8 mouse cellular contexts compared by ENCODE assay signal in the genomic region with DNA sequence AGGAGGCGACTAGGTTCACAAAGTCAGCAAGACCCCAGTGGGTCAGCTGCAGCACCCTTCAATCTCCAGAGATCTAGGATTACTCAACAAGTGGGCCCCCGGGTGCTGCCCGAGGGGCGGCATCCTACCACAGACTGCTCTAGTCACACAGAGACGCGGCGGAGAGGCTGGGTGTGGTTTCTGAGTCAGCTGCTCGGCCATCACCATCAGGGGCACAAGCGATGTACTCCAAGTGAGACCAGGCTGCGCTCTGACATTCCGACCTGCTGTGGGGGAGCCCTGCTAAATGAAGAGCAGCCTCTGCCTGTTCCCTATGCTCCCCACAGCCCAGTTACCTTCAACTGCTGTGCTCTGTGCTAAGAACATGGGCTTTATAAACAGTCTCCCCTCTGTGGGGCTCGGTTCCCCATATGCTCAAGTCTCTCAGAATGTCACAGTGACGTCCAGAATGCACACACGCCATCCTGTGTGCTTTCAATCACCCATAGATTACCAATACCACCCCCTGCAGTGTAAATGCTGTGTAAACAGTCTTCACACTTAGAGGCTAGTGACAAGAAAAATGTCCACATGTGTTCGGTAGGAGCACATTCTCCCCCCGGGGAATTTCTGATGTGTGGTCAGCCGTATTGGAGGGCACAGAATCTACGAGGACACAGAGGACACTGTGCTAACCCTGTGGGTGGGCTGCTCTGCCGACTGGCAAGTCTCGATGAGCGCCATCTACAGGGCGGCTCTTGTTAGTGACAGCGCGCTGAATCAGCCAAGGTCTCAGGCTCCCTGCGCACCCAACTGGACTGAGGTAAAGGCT. TPM values are rescaled to one million over a fixed set of nuclear protein-coding genes. Genes with fewer than 3 reads are reported as not detected.
A peak's percentile ranks its signal among the peaks of the same experiment; 100 is the strongest.
DNase-seq lines count a peak whose midpoint lies in the region; ATAC-seq and TF ChIP-seq lines count a peak whose summit lies in the region.

No protein-coding gene starts in this region.

- no peaks in the 10 kb centered on the region for H3K36me3 ChIP-seq in heart, embryonic 13.5 days
- H3K36me3 ChIP-seq in kidney, embryonic 16.5 days (ENCODE audit: insufficient read depth, low read length), result no peaks in the 10 kb centered on the region
- no peaks in the 10 kb centered on the region for H3K36me3 ChIP-seq in neural tube, embryonic 15.5 days
- H3K36me3 ChIP-seq in thymus, adult 2 months (ENCODE audit: control insufficient read depth, insufficient read depth, low read length), result no peaks in the 10 kb centered on the region

- DNase-seq in CD4-positive, CD25-positive, alpha-beta regulatory T cell, adult 2 months (ENCODE audit: low read depth, low spot score), result peak; percentile 87
- peak; percentile 90 for DNase-seq in adrenal gland, adult 2 months
- peak; percentile 73 for DNase-seq in embryo, embryonic 9.5 days (ENCODE audit: extremely low spot score)
- DNase-seq in lung, adult 18-20 months, result peak; percentile 42 to 61
- DNase-seq in thymus, adult 2 months, result peak; percentile 74

- TF ChIP-seq POLR2A in thymus, adult 2 months (IDR thresholded peaks at IDR 0.05; ENCODE audit: control insufficient read depth, extremely low read depth, insufficient read depth, low read length, poor library complexity), result no peak

- 0 out of 2 replicates have a peak overlapping the region, but pooled peaks have one; percentile 1 for H3K4me2 ChIP-seq in heart, embryonic 13.5 days
- no peak overlapping the region for H3K4me2 ChIP-seq in kidney, embryonic 16.5 days (replicated peaks; ENCODE audit: low read depth, low read length)
- no peak overlapping the region; the same call in 1 of the 2 replicates for H3K4me2 ChIP-seq in neural tube, embryonic 15.5 days

- H3K4me3 ChIP-seq in heart, embryonic 13.5 days, result no peak overlapping the region
- no peak overlapping the region for H3K4me3 ChIP-seq in kidney, embryonic 16.5 days (ENCODE audit: low read length)
- no peak overlapping the region for H3K4me3 ChIP-seq in neural tube, embryonic 15.5 days (replicated peaks)
- no peak overlapping the region for H3K4me3 ChIP-seq in thymus, adult 2 months (ENCODE audit: control insufficient read depth, insufficient read depth, low read length)

- no peaks in the 10 kb centered on the region for H3K9me3 ChIP-seq in heart, embryonic 13.5 days
- H3K9me3 ChIP-seq in kidney, embryonic 16.5 days (ENCODE audit: low read length), result no peaks in the 10 kb centered on the region
- H3K9me3 ChIP-seq in neural tube, embryonic 15.5 days (replicated peaks), result no peaks in the 10 kb centered on the region

- H3K27ac ChIP-seq in heart, embryonic 13.5 days (replicated peaks), result no peak overlapping the region
- H3K27ac ChIP-seq in kidney, embryonic 16.5 days (ENCODE audit: low read length), result no peak overlapping the region
- H3K27ac ChIP-seq in neural tube, embryonic 15.5 days (replicated peaks), result 0 out of 2 replicates have a peak overlapping the region, but pooled peaks have one; percentile 7
- H3K27ac ChIP-seq in thymus, adult 2 months (ENCODE audit: control insufficient read depth, insufficient read depth, low read length), result no peak overlapping the region

- TF ChIP-seq CTCF in thymus, adult 2 months (IDR thresholded peaks at IDR 0.05; ENCODE audit: borderline replicate concordance, control insufficient read depth, extremely low read depth, insufficient read depth, low read length, poor library complexity), result peak; percentile 78

- peaks cover 38% of the 10 kb centered on the region for H3K4me1 ChIP-seq in heart, embryonic 13.5 days
- peaks cover 31% of the 10 kb centered on the region for H3K4me1 ChIP-seq in kidney, embryonic 16.5 days (ENCODE audit: insufficient read depth, low read length)
- H3K4me1 ChIP-seq in neural tube, embryonic 15.5 days, result peaks cover 59% of the 10 kb centered on the region
- peaks cover 15% of the 10 kb centered on the region for H3K4me1 ChIP-seq in thymus, adult 2 months (replicated peaks; ENCODE audit: control insufficient read depth, insufficient read depth, low read length)

- 0 out of 2 replicates have a peak, but pooled peaks cover 5% of the 10 kb centered on the region for H3K27me3 ChIP-seq in heart, embryonic 13.5 days (replicated peaks)
- no peaks in the 10 kb centered on the region for H3K27me3 ChIP-seq in kidney, embryonic 16.5 days (ENCODE audit: insufficient read depth, low read length)
- no peaks in the 10 kb centered on the region for H3K27me3 ChIP-seq in neural tube, embryonic 15.5 days (replicated peaks)
- no peaks in the 10 kb centered on the region for H3K27me3 ChIP-seq in thymus, adult 2 months (ENCODE audit: control insufficient read depth, insufficient read depth, low read length)

- WGBS in heart, embryonic 13.5 days, result 43% methylated on average over 25 of the region's 25 CpGs
- 40% methylated on average over 25 of the region's 25 CpGs for WGBS in kidney, embryonic 16.5 days
- 42% methylated on average over 25 of the region's 25 CpGs for WGBS in neural tube, embryonic 15.5 days
- 35% methylated on average over 25 of the region's 25 CpGs for WGBS in thymus, adult 2 months

- no peak for ATAC-seq in heart, embryonic 13.5 days (ENCODE audit: extremely low read depth, insufficient number of reproducible peaks, low FRiP score, low TSS enrichment)
- peak; percentile 39 for ATAC-seq in kidney, embryonic 16.5 days (ENCODE audit: low FRiP score, low TSS enrichment)
- ATAC-seq in neural tube, embryonic 15.5 days (ENCODE audit: low FRiP score), result peak; percentile 41; the same call in 1 of the 2 replicates

- H3K9ac ChIP-seq in heart, embryonic 13.5 days, result peak overlapping the region; percentile 33; the same call in 1 of the 2 replicates
- H3K9ac ChIP-seq in kidney, embryonic 16.5 days (replicated peaks; ENCODE audit: low read length), result no peak overlapping the region
- H3K9ac ChIP-seq in neural tube, embryonic 15.5 days (replicated peaks), result no peak overlapping the region

RNA-seq across cellular contexts. Expression of a gene that starts 41.1 kb away (rescaled TPM):
- 10 to 100 TPM; 12.8 to 24.5 TPM for total RNA-seq in adrenal gland, adult 2 months (2021)
- polyA plus RNA-seq in adrenal gland, adult 2 months (2012; rRNA removed), result 6.2 and 7.3 TPM in 2 replicates
- polyA plus RNA-seq in heart, embryonic 13.5 days (2015; fragmentation: Nextera tagmentation; extraction: Ambion mirVana), result 9.6 and 9.7 TPM in 2 replicates
- polyA plus RNA-seq in kidney, embryonic 16.5 days (2015; fragmentation: Nextera tagmentation; extraction: Ambion mirVana), result 12.3 and 16.2 TPM in 2 replicates
- 43.9 and 47.4 TPM in 2 replicates for polyA plus RNA-seq in neural tube, embryonic 15.5 days (2015; fragmentation: Nextera tagmentation; extraction: Ambion mirVana)
- 10.8 and 12.0 TPM in 2 replicates for polyA plus RNA-seq in thymus, adult 2 months (2012; rRNA removed)

RNA-seq across cellular contexts. Expression of a gene that starts 41.2 kb away (rescaled TPM):
- under 1 TPM; 0.26 to 0.83 TPM for total RNA-seq in adrenal gland, adult 2 months (2021)
- polyA plus RNA-seq in adrenal gland, adult 2 months (2012; rRNA removed), result 0.34 and 1.1 TPM in 2 replicates
- polyA plus RNA-seq in heart, embryonic 13.5 days (2015; fragmentation: Nextera tagmentation; extraction: Ambion mirVana), result 1.5 and 3.1 TPM in 2 replicates
- polyA plus RNA-seq in kidney, embryonic 16.5 days (2015; fragmentation: Nextera tagmentation; extraction: Ambion mirVana), result 5.1 and 5.5 TPM in 2 replicates
- 12.6 and 13.2 TPM in 2 replicates for polyA plus RNA-seq in neural tube, embryonic 15.5 days (2015; fragmentation: Nextera tagmentation; extraction: Ambion mirVana)
- polyA plus RNA-seq in thymus, adult 2 months (2012; rRNA removed), result 1.8 and 2.5 TPM in 2 replicates
